In the genomic region with DNA sequence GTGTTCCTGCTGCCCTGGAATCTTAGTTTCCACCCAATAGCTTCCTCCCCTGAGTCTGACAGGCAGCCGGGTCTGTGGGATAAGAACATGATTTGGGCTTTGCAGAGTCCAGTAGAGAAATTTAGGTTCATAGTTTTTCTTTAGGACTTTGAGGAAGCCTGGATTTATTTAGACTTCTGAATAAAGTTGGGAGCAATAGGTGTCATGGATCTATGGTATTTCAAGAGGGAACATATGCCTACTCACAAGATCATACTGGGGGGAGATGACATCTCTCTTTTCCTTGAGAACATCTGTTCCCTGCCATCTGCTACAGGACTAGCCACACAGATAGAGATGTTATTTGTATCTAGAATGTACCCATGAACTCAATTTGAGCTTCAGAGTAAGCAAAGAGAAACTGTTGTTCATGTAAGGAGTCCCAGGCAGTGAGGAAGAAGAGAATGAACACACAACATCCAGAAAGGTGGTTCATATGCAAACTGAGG, we compare ENCODE assay signal across 24 mouse cellular contexts.
DNase-seq lines count a peak whose midpoint lies in the region; TF ChIP-seq lines count a peak whose summit lies in the region.
"Had no signal": no experiment of that assay in that cellular context is flagged by ENCODE, and none has a peak within 500 bp of the region (broad histone marks: within the 10 kb centered on the region; RNA-seq: fewer than 3 reads in every experiment).

No protein-coding gene starts in this region.

- no peak for TF ChIP-seq CTCF in left cerebral cortex, adult 2 months (IDR thresholded peaks at IDR 0.05)

- no peak overlapping the region; the same call in 1 of the 2 replicates for H3K27ac ChIP-seq in left cerebral cortex, adult 2 months
- H3K27ac ChIP-seq: embryonic facial prominence, embryonic 12.5 days; embryonic facial prominence, embryonic 15.5 days; forebrain, embryonic 12.5 days; forebrain, embryonic 15.5 days; heart, adult 2 months; heart, embryonic 10.5 days; heart, embryonic 13.5 days; hindbrain, embryonic 12.5 days; hindbrain, embryonic 15.5 days had no signal

- DNase-seq in frontal cortex, adult 2 months (ENCODE audit: extremely low spot score in 1 of 2, low spot score in 1 of 2) = peak; percentile 10 to 64
- no peak for DNase-seq in frontal cortex, postnatal 10 days (ENCODE audit: low spot score in 2 of 2)
- peak; percentile 27 for DNase-seq in left cerebral cortex, adult 11 months (ENCODE audit: low spot score)
- no peak for DNase-seq in left cerebral cortex, adult 2 months (ENCODE audit: extremely low spot score in 1 of 2, low spot score in 2 of 2)
- DNase-seq in right cerebral cortex, adult 18-20 months = peak; percentile 50
- DNase-seq in right cerebral cortex, postnatal 25 days = no peak
- peak; percentile 64 for DNase-seq in telencephalon, adult 2 months (ENCODE audit: low read depth, low spot score)
- DNase-seq: adrenal gland, postnatal 10 days; adrenal gland, postnatal 36 days; B cell, adult 2 months; cerebellum, adult 11 months; cerebellum, adult 2 months; cerebellum, adult 9-11 months; cerebellum, postnatal 25 days; gastrocnemius, postnatal 25 days; heart, adult 2 months had no signal

- intact Hi-C loops in left cerebral cortex, adult 2 months (cut with DNase I) = no loop called here

- no peak overlapping the region for H3K4me3 ChIP-seq in left cerebral cortex, adult 2 months
- H3K4me3 ChIP-seq: embryonic facial prominence, embryonic 12.5 days; embryonic facial prominence, embryonic 15.5 days; forebrain, embryonic 12.5 days; forebrain, embryonic 15.5 days; heart, adult 2 months; heart, embryonic 10.5 days; heart, embryonic 13.5 days; hindbrain, embryonic 12.5 days; hindbrain, embryonic 15.5 days had no signal

Comparison
In these comparisons a context has a peak if more than half of its experiments do, and no peak if none do; other contexts are left out.
1. DNase-seq: peak in frontal cortex, adult 2 months (2 of 2), left cerebral cortex, adult 11 months (single experiment), right cerebral cortex, adult 18-20 months (single experiment) and telencephalon, adult 2 months (single experiment); none in frontal cortex, postnatal 10 days (0 of 2), left cerebral cortex, adult 2 months (0 of 2) and right cerebral cortex, postnatal 25 days (single experiment).